Mouse (Mus musculus): ENCODE data around the gene Spp1. TPM values are rescaled to one million over a fixed set of nuclear protein-coding genes. Genes with fewer than 3 reads are reported as not detected.

Gene Spp1
- total and polyA plus RNA-seq, 3 experiments: 0.35 to 0.77 TPM; not detected in 1

DNA sequence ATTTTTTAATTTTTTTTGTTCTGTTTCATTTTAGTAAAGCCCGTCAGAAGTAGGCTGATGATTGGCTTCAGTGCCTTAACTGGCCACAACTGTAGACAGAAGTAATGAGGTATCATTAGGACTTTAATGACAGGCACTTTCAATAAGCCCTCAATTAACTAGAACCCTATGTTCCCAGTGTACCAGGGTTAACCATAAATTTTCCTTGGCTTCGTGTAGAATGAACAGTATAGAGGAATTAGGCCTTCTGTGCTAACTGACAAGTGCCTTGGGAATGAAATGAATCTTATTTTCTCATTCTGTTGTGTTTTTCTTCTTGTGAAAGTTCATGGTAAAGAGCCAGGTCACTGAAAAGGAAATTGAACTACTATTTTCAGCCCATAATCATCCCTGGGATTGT, 18.9 kb upstream of the Spp1 start:
- no peak overlapping the region for H3K4me3 ChIP-seq (ENCODE audit: control insufficient read depth in 1 of 2, insufficient read depth in 1 of 2, low read depth in 2 of 2, low read length in 2 of 2)
- TF ChIP-seq POLR2AphosphoS2 (IDR thresholded peaks at IDR 0.05; ENCODE audit: low read length) (no peak), ZNF384 (IDR thresholded peaks at IDR 0.05; ENCODE audit: low read depth, low read length) (no peak), GATA1 (IDR thresholded peaks at IDR 0.05; ENCODE audit: low read depth, low read length) (no peak), MEF2A (IDR thresholded peaks at IDR 0.05; ENCODE audit: extremely low read depth, insufficient replicate concordance, low read depth, low read length, poor library complexity, severe bottlenecking) (no peak), SIN3A (IDR thresholded peaks at IDR 0.05; ENCODE audit: low read length) (no peak), ZKSCAN1 (IDR thresholded peaks at IDR 0.05; ENCODE audit: low read depth, low read length) (no peak), GABPA (IDR thresholded peaks at IDR 0.05; ENCODE audit: low read depth, low read length) (no peak), TCF12 (IDR thresholded peaks at IDR 0.05; ENCODE audit: low read depth, low read length) (no peak), CHD2 (IDR thresholded peaks at IDR 0.05; ENCODE audit: low read length) (no peak), CHD1 (IDR thresholded peaks at IDR 0.05; ENCODE audit: low read depth, low read length) (no peak), MYC (IDR thresholded peaks at IDR 0.05; ENCODE audit: low read depth, low read length) (no peak), BHLHE40 (IDR thresholded peaks at IDR 0.05; ENCODE audit: borderline replicate concordance, low read depth, low read length) (no peak), SMC3 (IDR thresholded peaks at IDR 0.05; ENCODE audit: low read depth, low read length) (no peak), KAT2A (conservative IDR thresholded peaks at IDR 0.05; ENCODE audit: low read depth, low read length) (no peak), MYB (IDR thresholded peaks at IDR 0.05; ENCODE audit: low read depth, low read length) (no peak), E2F4 (IDR thresholded peaks at IDR 0.05; ENCODE audit: borderline replicate concordance, low read depth, low read length) (no peak)
- H3K36me3 ChIP-seq (ENCODE audit: control insufficient read depth in 1 of 2, insufficient read depth in 2 of 2, low read length in 2 of 2): no peaks in the 10 kb centered on the region
- H3K79me2 ChIP-seq (ENCODE audit: control insufficient read depth, insufficient read depth, low read length, poor library complexity): no peaks in the 10 kb centered on the region
- no peaks in the 10 kb centered on the region for H3K9me3 ChIP-seq (replicated peaks; ENCODE audit: insufficient read depth, low read length)
- H3K4me1 ChIP-seq (ENCODE audit: control insufficient read depth in 1 of 2, insufficient read depth in 2 of 2, low read length in 2 of 2): no peaks in the 10 kb centered on the region
- no peak overlapping the region for H3K9ac ChIP-seq (ENCODE audit: control insufficient read depth, low read depth, low read length, poor library complexity, severe bottlenecking)
- no peak for DNase-seq (ENCODE audit: low read depth, low spot score)
- no peak overlapping the region for H3K27ac ChIP-seq (ENCODE audit: control insufficient read depth, low read depth, low read length)
- H3K27me3 ChIP-seq (ENCODE audit: control insufficient read depth in 1 of 2, insufficient read depth in 2 of 2, low read length in 2 of 2): no peaks in the 10 kb centered on the region; a peak in 1 of 4 replicates

DNA sequence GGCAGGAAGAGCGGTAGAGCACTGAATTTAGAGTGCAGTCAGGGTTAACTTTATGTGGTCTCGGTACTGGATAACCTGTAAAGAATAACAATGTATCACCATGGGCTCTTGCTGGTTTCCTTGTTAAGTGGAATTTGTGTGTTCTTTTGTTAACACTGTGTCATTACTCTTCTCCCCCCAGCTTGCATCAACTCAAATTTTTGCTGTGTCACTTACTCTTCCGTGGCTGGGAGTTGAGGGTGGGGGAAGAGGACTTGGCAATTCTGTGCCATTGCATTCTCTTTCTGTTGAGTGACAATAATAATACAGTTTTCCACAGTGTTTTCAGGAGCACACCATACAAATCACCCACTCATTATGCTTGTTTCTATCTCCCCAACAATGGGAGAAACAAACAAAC, 17.9 kb upstream of the Spp1 start:
- no peak overlapping the region for H3K9ac ChIP-seq (ENCODE audit: control insufficient read depth, low read depth, low read length, poor library complexity, severe bottlenecking)
- DNase-seq (ENCODE audit: low read depth, low spot score): no peak
- H3K4me1 ChIP-seq (ENCODE audit: control insufficient read depth in 1 of 2, insufficient read depth in 2 of 2, low read length in 2 of 2): no peaks in the 10 kb centered on the region
- no peaks in the 10 kb centered on the region for H3K79me2 ChIP-seq (ENCODE audit: control insufficient read depth, insufficient read depth, low read length, poor library complexity)
- H3K9me3 ChIP-seq (replicated peaks; ENCODE audit: insufficient read depth, low read length): no peaks in the 10 kb centered on the region
- H3K4me3 ChIP-seq (ENCODE audit: control insufficient read depth in 1 of 2, insufficient read depth in 1 of 2, low read depth in 2 of 2, low read length in 2 of 2): no peak overlapping the region
- no peaks in the 10 kb centered on the region; a peak in 1 of 4 replicates for H3K27me3 ChIP-seq (ENCODE audit: control insufficient read depth in 1 of 2, insufficient read depth in 2 of 2, low read length in 2 of 2)
- no peak overlapping the region for H3K27ac ChIP-seq (ENCODE audit: control insufficient read depth, low read depth, low read length)
- TF ChIP-seq MYC (IDR thresholded peaks at IDR 0.05; ENCODE audit: low read depth, low read length) (no peak), TCF12 (IDR thresholded peaks at IDR 0.05; ENCODE audit: low read depth, low read length) (no peak), USF2 (IDR thresholded peaks at IDR 0.05; ENCODE audit: borderline replicate concordance in 1 of 2, insufficient read depth in 1 of 2, low read depth in 1 of 2, low read length in 2 of 2) (no peak), GABPA (IDR thresholded peaks at IDR 0.05; ENCODE audit: low read depth, low read length) (no peak), E2F4 (IDR thresholded peaks at IDR 0.05; ENCODE audit: borderline replicate concordance, low read depth, low read length) (no peak), POLR2AphosphoS2 (IDR thresholded peaks at IDR 0.05; ENCODE audit: low read length) (no peak), MEF2A (IDR thresholded peaks at IDR 0.05; ENCODE audit: extremely low read depth, insufficient replicate concordance, low read depth, low read length, poor library complexity, severe bottlenecking) (no peak), UBTF (IDR thresholded peaks at IDR 0.05; ENCODE audit: borderline replicate concordance, insufficient read depth, low read depth, low read length) (no peak), KAT2A (conservative IDR thresholded peaks at IDR 0.05; ENCODE audit: low read depth, low read length) (no peak)
- no peaks in the 10 kb centered on the region for H3K36me3 ChIP-seq (ENCODE audit: control insufficient read depth in 1 of 2, insufficient read depth in 2 of 2, low read length in 2 of 2)
